Mouse (Mus musculus) kidney, embryonic 16.5 days (tissue): ENCODE measurements around the gene Adcy7. TPM values are rescaled to one million over a fixed set of nuclear protein-coding genes. Genes with fewer than 3 reads are reported as not detected.

ENCODE experiments used
- ATAC-seq: fragments of 200-750 bp; cut with Nextera tagmentation; 2 replicates; pipeline ENCODE4 v1.8.0; 2017; ENCODE audit warnings: moderate TSS enrichment; ENCODE audit not compliant: low FRiP score, low TSS enrichment
- H3K27ac ChIP-seq: fragments of 300-500 bp; sonication (generic); 2 replicates; pipeline ENCODE4 v1.5.1; 2014; ENCODE audit warnings: low read length
- H3K27me3 ChIP-seq: fragments of 300-500 bp; sonication (generic); 2 replicates; pipeline ENCODE4 v1.6.1; 2014; ENCODE audit warnings: low read length, control low read depth, mixed read lengths; ENCODE audit not compliant: insufficient read depth
- H3K36me3 ChIP-seq: fragments of 300-500 bp; sonication (generic); 2 replicates; pipeline ENCODE4 v1.6.1; 2014; ENCODE audit warnings: low read length, control low read depth, mixed read lengths; ENCODE audit not compliant: insufficient read depth
- H3K4me1 ChIP-seq: fragments of 300-500 bp; sonication (generic); 2 replicates; pipeline ENCODE4 v1.6.1; 2014; ENCODE audit warnings: low read length, control low read depth, mixed read lengths; ENCODE audit not compliant: insufficient read depth
- H3K4me2 ChIP-seq: fragments of 300-500 bp; sonication (generic); replicated peaks from 2 replicates; pipeline ENCODE4 v1.6.1; 2014; ENCODE audit warnings: low read depth, low read length
- H3K4me3 ChIP-seq: fragments of 300-500 bp; sonication (generic); 2 replicates; pipeline ENCODE4 v1.5.1; 2014; ENCODE audit warnings: mild to moderate bottlenecking, low read length
- H3K9ac ChIP-seq: fragments of 300-500 bp; sonication (generic); replicated peaks from 2 replicates; pipeline ENCODE4 v1.6.1; 2014; ENCODE audit warnings: low read length
- H3K9me3 ChIP-seq: fragments of 300-500 bp; sonication (generic); 2 replicates; pipeline ENCODE4 v1.6.1; 2016; ENCODE audit warnings: low read length, control low read depth
- WGBS: fragments of 180-500 bp; shearing (Covaris S2); extraction: QIAGEN DNeasy Blood & Tissue Kit; methylation state at CpG from one replicate; pipeline ENCODE4 v1.1.7; 2014; 5-methylcytosine and 5-hydroxymethylcytosine counted together
- polyA plus RNA-seq: library from polyadenylated mRNA; unstranded; fragments of >200 nt; fragmentation: Nextera tagmentation; extraction: Ambion mirVana; gene quantifications from 2 replicates; pipeline ENCODE4 v1.2.1, GENCODE M21; 2015

Gene Adcy7
- polyA plus RNA-seq, 1 experiment from 2014 or later = 3.7 TPM

DNA sequence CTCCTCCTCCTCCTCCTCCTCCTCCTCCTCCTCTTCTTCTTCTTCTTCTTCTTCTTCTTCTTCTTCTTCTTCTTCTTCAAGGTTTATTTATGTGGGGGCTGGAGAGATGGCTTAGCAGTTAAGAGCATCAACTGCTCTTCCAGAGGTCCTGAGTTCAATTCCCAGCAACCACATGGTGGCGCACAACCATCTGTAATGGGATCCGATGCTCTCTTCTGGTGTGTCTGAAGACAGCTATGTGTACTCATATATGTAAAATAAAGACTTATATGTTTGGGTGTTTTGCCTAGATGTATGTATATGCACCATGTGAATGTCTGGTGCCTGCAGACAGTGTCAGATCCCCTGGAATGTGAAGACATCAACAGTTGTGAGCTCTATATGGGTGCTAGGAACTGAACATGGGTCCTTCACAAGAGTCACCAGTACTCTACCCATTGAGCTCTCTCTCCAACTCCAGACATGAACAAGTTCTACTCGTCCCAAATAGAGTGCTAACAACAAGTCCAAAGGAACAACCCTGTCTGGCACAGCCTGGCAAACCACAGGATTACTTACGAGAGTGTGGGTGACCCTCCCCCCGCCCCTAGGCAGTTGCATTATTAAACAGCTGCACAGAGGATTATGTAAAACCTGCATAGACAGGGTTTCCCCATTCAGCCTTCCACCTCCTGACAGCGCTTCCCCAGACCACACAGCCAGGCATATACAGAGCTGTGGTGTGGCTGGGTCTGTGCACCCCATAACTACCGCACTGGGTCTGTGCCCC lies 2.9 kb upstream of the Adcy7 start:
- ATAC-seq = no peak
- no peak overlapping the region for H3K9ac ChIP-seq

GRCm38 (mm10) chr8:88270086-88270485 lies 2.1 kb upstream of the Adcy7 start:
- H3K9me3 ChIP-seq = no peaks in the 10 kb centered on the region
- H3K4me2 ChIP-seq = no peak overlapping the region
- no peak for ATAC-seq
- H3K27me3 ChIP-seq = peaks cover 15% of the 10 kb centered on the region
- peaks cover 11% of the 10 kb centered on the region; the same call in 1 of the 2 replicates for H3K4me1 ChIP-seq
- H3K27ac ChIP-seq = no peak overlapping the region
- 63% methylated on average over 3 of the region's 3 CpGs for WGBS
- no peaks in the 10 kb centered on the region for H3K36me3 ChIP-seq
- no peak overlapping the region for H3K4me3 ChIP-seq
- no peak overlapping the region for H3K9ac ChIP-seq

More for the DNA sequence above, 2.9 kb upstream of the Adcy7 start:
- Histone ChIP-seq H3K4me1 (peaks cover 11% of the 10 kb centered on the region; the same call in 1 of the 2 replicates), H3K9me3 (no peaks in the 10 kb centered on the region), H3K27me3 (peaks cover 15% of the 10 kb centered on the region), H3K4me2 (no peak overlapping the region), H3K4me3 (no peak overlapping the region), H3K36me3 (no peaks in the 10 kb centered on the region), H3K27ac (no peak overlapping the region)
- 72% methylated on average over 7 of the region's 7 CpGs for WGBS

DNA sequence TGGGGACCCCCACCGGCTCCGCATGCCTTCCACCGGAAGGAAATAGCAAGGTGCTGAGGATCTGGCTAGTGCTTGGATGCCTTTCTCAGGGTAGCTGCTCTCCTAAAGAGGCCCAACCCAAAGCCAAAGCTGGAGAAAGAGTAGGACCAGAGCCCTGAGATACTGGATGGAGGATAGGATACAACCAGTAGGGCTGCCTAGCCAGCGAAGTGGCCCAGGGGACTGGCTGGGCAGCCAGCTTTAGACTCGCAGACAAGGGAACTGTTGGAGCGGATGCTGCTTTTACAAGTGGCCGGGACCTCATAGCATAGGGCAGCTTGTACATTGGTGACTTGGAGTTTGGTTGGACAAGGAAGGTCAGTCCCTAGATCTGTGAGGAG lies 838 bp downstream of the Adcy7 start:
- H3K4me3 ChIP-seq = peak overlapping the region; percentile 52
- 0 out of 2 replicates have a peak, but pooled peaks have one; percentile 17 for ATAC-seq

GRCm38 (mm10) chr8:88274090-88274489 lies 1.9 kb downstream of the Adcy7 start:
- peaks cover 15% of the 10 kb centered on the region for H3K27me3 ChIP-seq
- no peaks in the 10 kb centered on the region for H3K9me3 ChIP-seq
- H3K4me2 ChIP-seq = no peak overlapping the region
- H3K4me1 ChIP-seq = peaks cover 11% of the 10 kb centered on the region; the same call in 1 of the 2 replicates
- H3K27ac ChIP-seq = no peak overlapping the region
- 93% methylated on average over 5 of the region's 5 CpGs for WGBS
- no peak overlapping the region for H3K9ac ChIP-seq
- ATAC-seq = no peak
- H3K4me3 ChIP-seq = no peak overlapping the region
- H3K36me3 ChIP-seq = no peaks in the 10 kb centered on the region

More for the DNA sequence above, 838 bp downstream of the Adcy7 start:
- peaks cover 11% of the 10 kb centered on the region; the same call in 1 of the 2 replicates for H3K4me1 ChIP-seq
- H3K9ac ChIP-seq = peak overlapping the region; percentile 74; the same call in 1 of the 2 replicates
- peak overlapping the region; percentile 97 for H3K4me2 ChIP-seq
- H3K27me3 ChIP-seq = peaks cover 15% of the 10 kb centered on the region
- H3K9me3 ChIP-seq = no peaks in the 10 kb centered on the region
- no peaks in the 10 kb centered on the region for H3K36me3 ChIP-seq
- H3K27ac ChIP-seq = no peak overlapping the region
- WGBS = 68% methylated on average over 7 of the region's 7 CpGs

GRCm38 (mm10) chr8:88279220-88279619 lies 7.0 kb downstream of the Adcy7 start:
- Histone ChIP-seq H3K27me3 (no peaks in the 10 kb centered on the region), H3K36me3 (no peaks in the 10 kb centered on the region), H3K27ac (no peak overlapping the region), H3K9me3 (no peaks in the 10 kb centered on the region), H3K4me3 (no peak overlapping the region), H3K4me2 (no peak overlapping the region), H3K4me1 (no peaks in the 10 kb centered on the region), H3K9ac (no peak overlapping the region)
- WGBS = 49% methylated on average over 5 of the region's 5 CpGs
- ATAC-seq = no peak

DNA sequence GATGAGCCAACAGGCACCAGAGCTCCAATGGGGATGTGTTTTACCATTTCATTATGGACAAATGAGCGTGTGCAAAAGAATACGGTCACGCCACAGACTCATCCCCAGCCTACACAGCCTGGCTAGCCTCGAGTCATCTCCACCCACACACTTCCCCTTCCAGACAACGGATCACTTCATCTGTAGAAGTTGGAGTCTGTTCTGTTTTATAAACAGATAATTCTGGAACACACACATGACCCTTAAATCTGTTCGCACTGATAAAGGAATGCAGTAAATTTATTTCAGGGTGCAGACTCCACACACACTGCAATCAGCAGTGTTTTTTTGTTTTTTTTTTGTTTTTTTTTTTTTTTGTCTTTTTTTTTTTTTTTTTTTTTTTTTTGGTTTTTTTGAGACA lies 7.5 kb downstream of the Adcy7 start:
- no peaks in the 10 kb centered on the region for H3K36me3 ChIP-seq
- no peak overlapping the region for H3K4me3 ChIP-seq
- no peaks in the 10 kb centered on the region for H3K9me3 ChIP-seq
- no peak for ATAC-seq
- H3K4me1 ChIP-seq = no peaks in the 10 kb centered on the region
- H3K4me2 ChIP-seq = no peak overlapping the region
- 66% methylated on average over 6 of the region's 6 CpGs for WGBS
- no peaks in the 10 kb centered on the region for H3K27me3 ChIP-seq
- H3K9ac ChIP-seq = no peak overlapping the region
- no peak overlapping the region for H3K27ac ChIP-seq

- no peaks in the 10 kb centered on the region for H3K36me3 ChIP-seq
- peaks cover 4% of the 10 kb centered on the region; the same call in 1 of the 2 replicates for H3K4me1 ChIP-seq
- no peaks in the 10 kb centered on the region for H3K27me3 ChIP-seq
- no peak for ATAC-seq
- WGBS = 85% methylated on average over 7 of the region's 7 CpGs
- no peak overlapping the region for H3K4me3 ChIP-seq
- H3K4me2 ChIP-seq = no peak overlapping the region
- H3K9me3 ChIP-seq = no peaks in the 10 kb centered on the region
- no peak overlapping the region for H3K27ac ChIP-seq
- H3K9ac ChIP-seq = no peak overlapping the region
Measured at GRCm38 (mm10) chr8:88280904-88281303, 8.7 kb downstream of the Adcy7 start.

GRCm38 (mm10) chr8:88282684-88283083 lies 10.5 kb downstream of the Adcy7 start:
- 37% methylated on average over 8 of the region's 8 CpGs for WGBS
- ATAC-seq = no peak
- Histone ChIP-seq H3K4me1 (peaks cover 4% of the 10 kb centered on the region; the same call in 1 of the 2 replicates), H3K9ac (no peak overlapping the region), H3K9me3 (no peaks in the 10 kb centered on the region), H3K36me3 (no peaks in the 10 kb centered on the region), H3K4me2 (no peak overlapping the region), H3K27me3 (no peaks in the 10 kb centered on the region), H3K4me3 (no peak overlapping the region), H3K27ac (no peak overlapping the region)

DNA sequence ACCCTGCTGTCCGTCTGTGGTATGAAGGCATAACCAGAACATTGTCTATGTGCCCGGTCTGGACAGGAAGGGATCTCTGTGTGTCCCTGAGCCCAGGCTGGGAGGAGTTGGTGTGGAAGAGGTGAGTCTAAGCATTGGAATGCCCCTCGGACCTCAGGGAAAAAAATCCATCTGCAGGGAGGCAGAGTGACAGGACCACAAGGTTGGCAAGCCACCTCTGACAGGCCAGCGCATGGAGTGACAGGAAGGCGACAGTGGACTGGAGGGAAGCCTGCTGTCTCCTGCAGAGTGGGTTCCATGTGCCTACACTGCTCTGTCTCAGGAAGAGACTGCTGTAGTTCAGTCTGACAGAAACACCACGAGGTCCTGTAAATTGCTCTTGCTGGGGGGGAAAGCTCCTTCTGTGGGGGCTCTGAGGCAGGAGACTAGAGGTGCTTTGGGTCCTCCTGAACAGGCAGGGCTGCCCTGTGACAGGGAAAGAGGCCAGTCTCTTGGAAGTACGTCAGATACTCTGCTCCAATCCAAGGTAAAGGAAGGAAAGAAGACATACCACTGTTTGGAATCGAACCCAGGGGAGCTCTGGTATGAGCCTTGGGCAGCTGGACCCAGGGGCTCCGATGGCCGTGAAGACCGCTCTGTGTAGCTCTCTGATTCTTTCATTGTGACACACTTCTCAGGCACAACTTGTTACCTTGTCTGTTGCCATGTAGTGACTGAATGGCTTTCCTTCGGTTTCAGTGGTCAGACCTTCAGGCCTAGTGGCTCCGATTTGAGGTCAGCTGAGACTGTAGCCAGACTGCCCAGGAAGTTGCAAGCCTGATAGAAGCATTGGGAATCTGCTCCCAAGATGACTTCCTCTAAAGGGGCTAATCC lies 11.3 kb downstream of the Adcy7 start:
- no peak overlapping the region for H3K27ac ChIP-seq
- peaks cover 4% of the 10 kb centered on the region; the same call in 1 of the 2 replicates for H3K4me1 ChIP-seq
- no peaks in the 10 kb centered on the region for H3K9me3 ChIP-seq
- no peaks in the 10 kb centered on the region for H3K27me3 ChIP-seq
- no peaks in the 10 kb centered on the region for H3K36me3 ChIP-seq
- no peak for ATAC-seq
- H3K4me2 ChIP-seq = no peak overlapping the region
- no peak overlapping the region for H3K4me3 ChIP-seq
- no peak overlapping the region for H3K9ac ChIP-seq
- 83% methylated on average over 13 of the region's 13 CpGs for WGBS
